Mouse (Mus musculus) granulocyte monocyte progenitor cell, adult 5-6 weeks (primary cell): ENCODE results near the gene Aldh9a1. TPM values are rescaled to one million over a fixed set of nuclear protein-coding genes. Genes with fewer than 3 reads are reported as not detected.

ENCODE experiments used
- total RNA-seq, 2 experiments: library from RNA; stranded (forward) in 1 of 2; stranded (reverse) in 1 of 2; fragments of 200-712, 200-1000 nt in 1 of 2; fragments of >200 nt in 1 of 2; fragmentation: Nextera tagmentation in 1 of 2; gene quantifications; 2 replicates each; pipeline ENCODE4 v1.2.3; 2014 to 2017

Gene Aldh9a1
- total RNA-seq, 2 experiments from 2014 or later, result 56.7 to 67.6 TPM

Other genes with a start within 250 kb of the Aldh9a1 start
- 181 and 224 TPM in 2 replicates for gene Uck2, start 64.7 kb upstream of the Aldh9a1 start, total RNA-seq (2014; fragmentation: Nextera tagmentation)
- 223 and 286 TPM in 2 replicates for gene Uck2, start 64.7 kb upstream of the Aldh9a1 start, total RNA-seq (2017)
- gene Tmco1, start 41.6 kb upstream of the Aldh9a1 start, total RNA-seq (2014; fragmentation: Nextera tagmentation), result 97.6 and 127 TPM in 2 replicates
- gene Tmco1, start 41.6 kb upstream of the Aldh9a1 start, total RNA-seq (2017), result 170 and 172 TPM in 2 replicates
- gene Mgst3, start 43.9 kb downstream of the Aldh9a1 start, total RNA-seq (2014; fragmentation: Nextera tagmentation), result 11.8 and 15.4 TPM in 2 replicates
- gene Mgst3, start 43.9 kb downstream of the Aldh9a1 start, total RNA-seq (2017), result 7.6 and 9.1 TPM in 2 replicates
- gene Lrrc52, start 116.8 kb downstream of the Aldh9a1 start, total RNA-seq (2014; fragmentation: Nextera tagmentation), result not detected in 2 replicates
- not detected in 2 replicates for gene Lrrc52, start 116.8 kb downstream of the Aldh9a1 start, total RNA-seq (2017)
- gene Rxrg, start 248.4 kb downstream of the Aldh9a1 start, total RNA-seq (2014; fragmentation: Nextera tagmentation), result not detected in 2 replicates
- not detected in 2 replicates for gene Rxrg, start 248.4 kb downstream of the Aldh9a1 start, total RNA-seq (2017)